Comparison of ENCODE assay signal across 18 mouse cellular contexts in genomic region chr2:132298250-132298649, GRCm38 (mm10).
"Had no signal": no experiment of that assay in that cellular context is flagged by ENCODE, and none has a peak within 500 bp of the region (broad histone marks: within the 10 kb centered on the region; RNA-seq: fewer than 3 reads in every experiment).

No protein-coding gene starts in this region.

- H3K27me3 ChIP-seq: midbrain, embryonic 12.5 days; neural tube, embryonic 13.5 days; neural tube, embryonic 15.5 days; stomach, embryonic 15.5 days had no signal

- H3K9me3 ChIP-seq: midbrain, embryonic 10.5 days; midbrain, embryonic 12.5 days; neural tube, embryonic 13.5 days; neural tube, embryonic 15.5 days; stomach, embryonic 15.5 days had no signal

- ATAC-seq: midbrain, embryonic 16.5 days had no signal

- H3K4me1 ChIP-seq: midbrain, embryonic 10.5 days; midbrain, embryonic 12.5 days; neural tube, embryonic 15.5 days; stomach, embryonic 15.5 days had no signal

- H3K4me3 ChIP-seq: midbrain, embryonic 10.5 days; midbrain, embryonic 12.5 days; myocyte; neural tube, embryonic 13.5 days; neural tube, embryonic 15.5 days; stomach, embryonic 15.5 days had no signal

- DNase-seq: lung, adult 18-20 months; lung, embryonic 14.5 days; lung, postnatal 10 days; midbrain, embryonic 14.5 days; retina, postnatal 1 day; right cerebral cortex, adult 18-20 months; right cerebral cortex, postnatal 25 days; right cerebral cortex, postnatal 4 days; thymus, adult 2 months; thymus, postnatal 25 days; thymus, postnatal 4 days had no signal

- H3K27ac ChIP-seq: midbrain, embryonic 10.5 days; midbrain, embryonic 12.5 days; neural tube, embryonic 13.5 days; neural tube, embryonic 15.5 days; stomach, embryonic 15.5 days had no signal

- H3K4me2 ChIP-seq: lung, embryonic 14.5 days; midbrain, embryonic 12.5 days; neural tube, embryonic 13.5 days; neural tube, embryonic 15.5 days; stomach, embryonic 15.5 days had no signal

- H3K9ac ChIP-seq: lung, embryonic 14.5 days; midbrain, embryonic 12.5 days; neural tube, embryonic 13.5 days; neural tube, embryonic 15.5 days; stomach, embryonic 15.5 days had no signal
